Mouse (Mus musculus) kidney, embryonic 16.5 days (tissue): ENCODE results near the gene Npy4r. TPM values are rescaled to one million over a fixed set of nuclear protein-coding genes. Genes with fewer than 3 reads are reported as not detected.

Experiments
- ATAC-seq: fragments of 200-750 bp; cut with Nextera tagmentation; 2 replicates; pipeline ENCODE4 v1.8.0; 2017; ENCODE audit warnings: moderate TSS enrichment; ENCODE audit not compliant: low FRiP score, low TSS enrichment
- H3K27ac ChIP-seq: fragments of 300-500 bp; sonication (generic); 2 replicates; pipeline ENCODE4 v1.5.1; 2014; ENCODE audit warnings: low read length
- H3K27me3 ChIP-seq: fragments of 300-500 bp; sonication (generic); 2 replicates; pipeline ENCODE4 v1.6.1; 2014; ENCODE audit warnings: low read length, control low read depth, mixed read lengths; ENCODE audit not compliant: insufficient read depth
- H3K36me3 ChIP-seq: fragments of 300-500 bp; sonication (generic); 2 replicates; pipeline ENCODE4 v1.6.1; 2014; ENCODE audit warnings: low read length, control low read depth, mixed read lengths; ENCODE audit not compliant: insufficient read depth
- H3K4me1 ChIP-seq: fragments of 300-500 bp; sonication (generic); 2 replicates; pipeline ENCODE4 v1.6.1; 2014; ENCODE audit warnings: low read length, control low read depth, mixed read lengths; ENCODE audit not compliant: insufficient read depth
- H3K4me2 ChIP-seq: fragments of 300-500 bp; sonication (generic); replicated peaks from 2 replicates; pipeline ENCODE4 v1.6.1; 2014; ENCODE audit warnings: low read depth, low read length
- H3K4me3 ChIP-seq: fragments of 300-500 bp; sonication (generic); 2 replicates; pipeline ENCODE4 v1.5.1; 2014; ENCODE audit warnings: mild to moderate bottlenecking, low read length
- H3K9ac ChIP-seq: fragments of 300-500 bp; sonication (generic); replicated peaks from 2 replicates; pipeline ENCODE4 v1.6.1; 2014; ENCODE audit warnings: low read length
- H3K9me3 ChIP-seq: fragments of 300-500 bp; sonication (generic); 2 replicates; pipeline ENCODE4 v1.6.1; 2016; ENCODE audit warnings: low read length, control low read depth
- WGBS: fragments of 180-500 bp; shearing (Covaris S2); extraction: QIAGEN DNeasy Blood & Tissue Kit; methylation state at CpG from one replicate; pipeline ENCODE4 v1.1.7; 2014; 5-methylcytosine and 5-hydroxymethylcytosine counted together
- polyA plus RNA-seq: library from polyadenylated mRNA; unstranded; fragments of >200 nt; fragmentation: Nextera tagmentation; extraction: Ambion mirVana; gene quantifications from 2 replicates; pipeline ENCODE4 v1.2.1, GENCODE M21; 2015

Gene Npy4r
- polyA plus RNA-seq, 1 experiment from 2014 or later = 0.10 TPM

- H3K4me1 ChIP-seq = no peaks in the 10 kb centered on the region
- no peaks in the 10 kb centered on the region for H3K27me3 ChIP-seq
- no peaks in the 10 kb centered on the region for H3K9me3 ChIP-seq
- no peak overlapping the region for H3K4me3 ChIP-seq
- no peak overlapping the region for H3K9ac ChIP-seq
- H3K4me2 ChIP-seq = no peak overlapping the region
- no peaks in the 10 kb centered on the region for H3K36me3 ChIP-seq
- ATAC-seq = no peak
- no peak overlapping the region for H3K27ac ChIP-seq
- 77% methylated on average over 3 of the region's 3 CpGs for WGBS
Observed at GRCm38 (mm10) chr14:34171107-34171506, 18.8 kb upstream of the Npy4r start.

- peak; percentile 46; the same call in 1 of the 2 replicates for ATAC-seq
- 46% methylated on average over 12 of the region's 12 CpGs for WGBS
- no peaks in the 10 kb centered on the region for H3K36me3 ChIP-seq
- H3K4me1 ChIP-seq = peaks cover 7% of the 10 kb centered on the region
- H3K9me3 ChIP-seq = 0 out of 2 replicates have a peak, but pooled peaks cover 2% of the 10 kb centered on the region
- no peak overlapping the region for H3K4me3 ChIP-seq
- no peaks in the 10 kb centered on the region for H3K27me3 ChIP-seq
- H3K4me2 ChIP-seq = no peak overlapping the region
- H3K9ac ChIP-seq = no peak overlapping the region
- H3K27ac ChIP-seq = no peak overlapping the region
Observed at GRCm38 (mm10) chr14:34155752-34156151, 3.5 kb upstream of the Npy4r start.

DNA sequence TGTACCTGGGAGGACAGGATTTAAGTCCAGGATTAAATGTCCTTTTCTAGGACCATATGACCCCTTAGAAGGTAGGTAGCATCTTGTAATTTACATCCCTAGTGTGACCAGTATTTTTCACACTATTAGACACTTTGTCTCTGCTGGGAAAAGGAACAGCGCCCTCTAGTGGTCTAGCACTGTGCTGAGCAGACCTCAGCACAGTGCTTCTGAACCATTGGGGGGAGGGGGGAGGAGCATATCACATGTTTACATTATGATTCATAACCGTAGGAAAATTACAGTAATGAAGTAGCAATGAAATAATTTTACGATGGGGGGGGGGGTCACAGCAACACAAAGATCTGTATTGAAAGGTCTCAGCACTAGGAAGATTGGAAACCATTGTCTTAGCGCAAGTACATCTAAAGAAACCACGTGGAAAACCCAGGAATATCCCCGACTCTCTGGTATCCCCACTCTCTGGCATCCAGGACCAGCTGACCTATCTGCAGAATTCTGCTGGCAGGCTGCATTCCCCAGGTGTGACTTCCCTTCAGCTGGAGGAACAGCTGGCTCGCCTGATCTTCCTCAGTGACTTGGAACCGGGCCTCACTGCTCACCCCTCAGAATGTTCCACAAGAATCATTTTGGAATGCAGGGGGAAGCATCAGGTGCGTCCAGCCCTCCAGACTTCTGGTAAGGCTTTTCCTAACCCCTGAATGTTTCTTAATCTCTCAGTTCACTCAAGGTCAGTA, 2.5 kb upstream of the Npy4r start:
- Histone ChIP-seq H3K4me2 (no peak overlapping the region), H3K36me3 (no peaks in the 10 kb centered on the region), H3K4me3 (no peak overlapping the region), H3K27me3 (no peaks in the 10 kb centered on the region), H3K9me3 (0 out of 2 replicates have a peak, but pooled peaks cover 2% of the 10 kb centered on the region), H3K27ac (no peak overlapping the region), H3K4me1 (peaks cover 7% of the 10 kb centered on the region), H3K9ac (no peak overlapping the region)
- no peak for ATAC-seq
- 44% methylated on average over 9 of the region's 9 CpGs for WGBS

GRCm38 (mm10) chr14:34142915-34143314, 9.4 kb downstream of the Npy4r start:
- no peaks in the 10 kb centered on the region for H3K36me3 ChIP-seq
- no peak overlapping the region for H3K4me3 ChIP-seq
- no peaks in the 10 kb centered on the region for H3K4me1 ChIP-seq
- H3K9me3 ChIP-seq = no peaks in the 10 kb centered on the region
- no peak overlapping the region for H3K4me2 ChIP-seq
- WGBS = 94% methylated on average over 10 of the region's 10 CpGs
- H3K9ac ChIP-seq = no peak overlapping the region
- H3K27ac ChIP-seq = no peak overlapping the region
- no peak for ATAC-seq
- no peaks in the 10 kb centered on the region for H3K27me3 ChIP-seq

DNA sequence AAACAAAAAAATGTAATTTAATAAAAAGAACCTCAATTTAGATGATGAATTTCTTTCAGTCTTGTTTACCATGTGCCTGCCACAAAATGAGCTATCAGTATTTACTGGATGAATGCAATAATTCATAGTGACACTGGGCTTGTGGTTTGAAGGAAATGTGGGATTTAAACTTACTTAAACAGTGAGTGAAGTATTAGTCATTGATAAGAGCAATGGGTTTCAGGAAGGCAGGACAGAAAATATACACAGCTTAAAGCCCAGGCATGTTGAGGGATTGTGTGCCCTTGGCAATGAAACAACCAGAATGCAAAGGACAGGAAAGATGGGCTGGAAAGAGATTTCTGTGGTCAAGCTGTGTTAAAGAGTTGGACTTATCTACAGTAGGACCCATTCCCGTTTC, 10.0 kb downstream of the Npy4r start:
- Histone ChIP-seq H3K9me3 (no peaks in the 10 kb centered on the region), H3K4me3 (no peak overlapping the region), H3K9ac (no peak overlapping the region), H3K27me3 (no peaks in the 10 kb centered on the region), H3K4me2 (no peak overlapping the region), H3K27ac (no peak overlapping the region), H3K4me1 (no peaks in the 10 kb centered on the region), H3K36me3 (no peaks in the 10 kb centered on the region)
- WGBS = 78% methylated on average over 1 of the region's 1 CpGs
- no peak for ATAC-seq

GRCm38 (mm10) chr14:34139671-34140664, 12.3 kb downstream of the Npy4r start:
- Histone ChIP-seq H3K27me3 (no peaks in the 10 kb centered on the region), H3K4me1 (no peaks in the 10 kb centered on the region), H3K4me2 (no peak overlapping the region), H3K4me3 (no peak overlapping the region), H3K9me3 (no peaks in the 10 kb centered on the region), H3K9ac (no peak overlapping the region), H3K36me3 (no peaks in the 10 kb centered on the region), H3K27ac (no peak overlapping the region)
- ATAC-seq = no peak
- 90% methylated on average over 15 of the region's 15 CpGs for WGBS

DNA sequence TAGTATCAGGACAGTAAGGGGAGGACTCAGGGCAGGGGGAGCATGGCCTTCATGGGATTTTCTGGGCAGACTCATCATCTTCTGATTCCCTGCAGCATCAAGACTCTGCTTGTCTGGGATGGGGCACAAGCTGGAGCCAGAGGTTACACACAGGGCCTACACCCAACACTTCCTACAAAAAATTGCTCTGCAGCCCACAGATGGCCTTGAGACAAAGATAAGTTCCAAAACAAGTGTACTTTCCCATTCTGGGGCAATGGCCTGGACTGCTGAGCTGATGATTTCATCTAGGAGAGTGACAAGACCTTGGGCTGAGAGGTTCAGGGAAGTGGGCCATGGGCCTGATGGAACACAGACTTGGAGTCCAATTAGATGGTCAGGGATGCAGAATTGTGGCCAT, 16.9 kb downstream of the Npy4r start:
- H3K9me3 ChIP-seq = no peaks in the 10 kb centered on the region
- H3K4me1 ChIP-seq = no peaks in the 10 kb centered on the region
- H3K9ac ChIP-seq = no peak overlapping the region
- H3K27ac ChIP-seq = no peak overlapping the region
- no peaks in the 10 kb centered on the region for H3K27me3 ChIP-seq
- no peak for ATAC-seq
- no peak overlapping the region for H3K4me2 ChIP-seq
- no peaks in the 10 kb centered on the region for H3K36me3 ChIP-seq
- no peak overlapping the region for H3K4me3 ChIP-seq

DNA sequence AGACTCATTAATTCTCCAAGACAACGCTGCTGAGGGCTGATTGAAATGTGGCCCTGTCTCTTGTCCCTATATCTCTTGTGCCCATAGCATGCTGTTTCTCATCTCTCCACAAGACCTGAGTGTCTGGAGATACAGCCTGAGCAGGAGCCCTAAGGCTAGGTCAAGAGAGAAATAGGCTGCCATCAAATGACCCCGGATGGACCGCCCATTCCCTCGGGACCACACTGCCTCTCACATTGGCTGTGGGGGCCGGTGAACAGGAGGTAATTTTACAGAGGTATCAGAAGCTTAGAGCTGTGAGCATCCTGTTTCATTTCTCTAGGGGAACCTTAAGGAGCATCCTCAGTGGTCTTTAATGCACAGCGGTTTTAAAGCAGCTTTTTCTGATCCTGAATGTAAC, 21.1 kb downstream of the Npy4r start:
- H3K9me3 ChIP-seq = no peaks in the 10 kb centered on the region
- no peak overlapping the region for H3K9ac ChIP-seq
- H3K4me3 ChIP-seq = no peak overlapping the region
- H3K27ac ChIP-seq = no peak overlapping the region
- H3K27me3 ChIP-seq = no peaks in the 10 kb centered on the region
- H3K4me1 ChIP-seq = no peaks in the 10 kb centered on the region
- ATAC-seq = no peak
- H3K36me3 ChIP-seq = no peaks in the 10 kb centered on the region
- no peak overlapping the region for H3K4me2 ChIP-seq
- 53% methylated on average over 6 of the region's 6 CpGs for WGBS

DNA sequence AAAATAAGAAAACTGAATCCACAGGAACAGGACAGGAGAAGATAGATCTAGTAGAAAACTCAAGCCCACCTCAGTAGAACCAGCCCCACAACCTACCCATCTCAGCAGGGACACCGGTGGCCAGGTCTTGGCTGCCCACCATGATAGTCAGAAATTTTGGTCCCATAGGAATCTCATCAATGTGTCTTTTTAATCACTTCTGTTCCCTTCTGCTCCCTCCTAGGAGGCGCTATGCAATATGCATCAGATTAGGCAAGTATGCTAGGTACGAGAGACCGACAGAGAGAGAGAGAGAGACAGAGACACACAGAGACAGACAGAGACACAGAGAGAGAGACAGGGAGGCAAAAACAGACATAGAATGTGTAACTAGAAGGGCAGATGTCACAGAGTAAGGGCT, 30.6 kb downstream of the Npy4r start:
- no peaks in the 10 kb centered on the region for H3K27me3 ChIP-seq

GRCm38 (mm10) chr14:34120923-34121351, 31.4 kb downstream of the Npy4r start:
- Histone ChIP-seq H3K27ac (no peak overlapping the region), H3K9me3 (no peaks in the 10 kb centered on the region), H3K36me3 (no peaks in the 10 kb centered on the region), H3K27me3 (no peaks in the 10 kb centered on the region), H3K4me2 (no peak overlapping the region), H3K9ac (no peak overlapping the region), H3K4me3 (no peak overlapping the region), H3K4me1 (peaks cover 20% of the 10 kb centered on the region)
- WGBS = 47% methylated on average over 3 of the region's 3 CpGs
- peak; percentile 70 for ATAC-seq

More for the DNA sequence above, 30.6 kb downstream of the Npy4r start:
- Histone ChIP-seq H3K9ac (no peak overlapping the region), H3K4me3 (no peak overlapping the region), H3K4me2 (no peak overlapping the region), H3K9me3 (no peaks in the 10 kb centered on the region), H3K4me1 (peaks cover 20% of the 10 kb centered on the region), H3K27ac (no peak overlapping the region), H3K36me3 (no peaks in the 10 kb centered on the region)
- no peak for ATAC-seq
- 90% methylated on average over 4 of the region's 4 CpGs for WGBS
